Mouse (Mus musculus) liver, postnatal 0 days (tissue): ENCODE measurements around the gene B4galt3. TPM values are rescaled to one million over a fixed set of nuclear protein-coding genes. Genes with fewer than 3 reads are reported as not detected.

Experiments
- ATAC-seq: fragments of 200-750 bp; cut with Nextera tagmentation; 2 replicates; pipeline ENCODE4 v1.8.0; 2017; ENCODE audit warnings: mild to moderate bottlenecking, moderate library complexity
- DNase-seq: peaks from one replicate; pipeline ENCODE4 v3.0.0-alpha.2; 2016
- H3K27ac ChIP-seq: fragments of 300-500 bp; sonication (generic); 2 replicates; pipeline ENCODE4 v1.5.1; 2014; ENCODE audit warnings: antibody characterized with exemption, moderate library complexity, mild to moderate bottlenecking, low read depth
- H3K27me3 ChIP-seq: fragments of 300-500 bp; sonication (generic); 2 replicates; pipeline ENCODE4 v1.6.1; 2014; ENCODE audit warnings: low read length, control low read depth, mixed read lengths; ENCODE audit not compliant: insufficient read depth
- H3K36me3 ChIP-seq: fragments of 300-500 bp; sonication (generic); replicated peaks from 2 replicates; pipeline ENCODE4 v1.6.1; 2014; ENCODE audit warnings: mild to moderate bottlenecking, control low read depth, low read length, moderate library complexity, mixed read lengths; ENCODE audit not compliant: insufficient read depth
- H3K4me1 ChIP-seq: fragments of 300-500 bp; sonication (generic); 2 replicates; pipeline ENCODE4 v1.6.1; 2014; ENCODE audit warnings: antibody characterized with exemption, mild to moderate bottlenecking, control low read depth; ENCODE audit not compliant: insufficient read depth
- H3K4me2 ChIP-seq: fragments of 300-500 bp; sonication (generic); 2 replicates; pipeline ENCODE4 v1.6.1; 2014; ENCODE audit warnings: low read depth, mild to moderate bottlenecking, low read length, moderate library complexity, mixed read lengths
- H3K4me3 ChIP-seq: fragments of 300-500 bp; sonication (generic); 2 replicates; pipeline ENCODE4 v1.5.1; 2014; ENCODE audit warnings: low read depth, low read length
- H3K9ac ChIP-seq: fragments of 300-500 bp; sonication (generic); replicated peaks from 2 replicates; pipeline ENCODE4 v1.6.1; 2014; ENCODE audit warnings: mild to moderate bottlenecking, moderate library complexity
- H3K9me3 ChIP-seq: fragments of 300-500 bp; sonication (generic); 2 replicates; pipeline ENCODE4 v1.6.1; 2016; ENCODE audit warnings: mild to moderate bottlenecking, control low read depth, low read length, mixed read lengths
- CTCF ChIP-seq: sonication (generic); IDR thresholded peaks from 2 replicates; pipeline ENCODE4 v1.5.1; 2016; ENCODE audit warnings: antibody characterized with exemption, low read depth
- EP300 ChIP-seq: IDR thresholded peaks from 2 replicates; pipeline ENCODE4 v1.6.1; 2016; ENCODE audit warnings: antibody characterized with exemption, low read depth, mild to moderate bottlenecking
- WGBS: fragments of 180-500 bp; shearing (Covaris S2); extraction: QIAGEN DNeasy Blood & Tissue Kit; methylation state at CpG from one replicate; pipeline ENCODE4 v1.1.7; 2014; ENCODE audit not compliant: insufficient replicate concordance; 5-methylcytosine and 5-hydroxymethylcytosine counted together
- polyA plus RNA-seq: library from polyadenylated mRNA; unstranded; fragments of >200 nt; fragmentation: Nextera tagmentation; extraction: Ambion mirVana; gene quantifications from 2 replicates; pipeline ENCODE4 v1.2.1, GENCODE M21; 2015

B4galt3 gene
- polyA plus RNA-seq, 1 experiment from 2014 or later = 16.0 TPM

DNA sequence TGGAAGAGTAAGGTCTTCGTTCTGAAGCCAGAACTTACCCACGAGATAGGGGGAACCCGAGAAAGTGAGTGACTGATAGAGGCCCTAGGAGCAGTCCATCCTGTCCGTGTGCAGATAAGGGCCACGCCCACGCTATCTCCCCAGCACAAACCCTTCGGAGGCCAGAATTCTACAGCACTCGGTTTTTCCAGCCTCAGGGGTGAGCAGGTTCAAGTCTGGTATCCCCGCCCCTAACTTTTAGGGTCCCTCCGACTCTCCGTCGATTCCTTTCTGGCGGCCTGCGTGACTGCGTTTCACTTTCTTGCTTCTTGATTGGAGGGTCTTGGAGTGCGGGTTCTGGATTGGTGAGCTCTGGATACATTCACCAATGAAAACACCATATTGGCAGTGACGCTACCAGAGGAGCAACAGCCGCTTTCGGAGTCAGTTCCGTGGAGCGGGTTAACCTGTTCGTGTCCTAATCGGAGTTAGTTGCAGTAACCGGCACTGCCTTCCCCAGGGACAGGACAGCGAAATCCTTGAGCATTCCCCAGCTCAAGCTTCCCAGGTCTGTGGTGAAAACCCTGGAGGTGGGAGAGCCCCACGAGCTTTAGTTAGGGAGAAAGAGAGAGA is 10.9 kb downstream of the B4galt3 start, which contains the start of gene Ppox:
TSS of gene Ppox (minus strand) at position 271 of the 612 bp plus-strand sequence.
- DNase-seq (peak; percentile 93), ATAC-seq (peak; percentile 93)
- H3K9me3 ChIP-seq = no peaks in the 10 kb centered on the region
- peaks cover 12% of the 10 kb centered on the region for H3K4me1 ChIP-seq
- H3K27ac ChIP-seq = peak within 1 kb of the TSS; percentile 97
- peaks cover 58% of the 10 kb centered on the region for H3K36me3 ChIP-seq
- no peaks in the 10 kb centered on the region for H3K27me3 ChIP-seq
- H3K4me2 ChIP-seq = peak within 1 kb of the TSS; percentile 81
- H3K4me3 ChIP-seq = peak within 1 kb of the TSS; percentile 59
- no peak for TF ChIP-seq CTCF
- TF ChIP-seq EP300 = peak; percentile 98
- H3K9ac ChIP-seq = peak within 1 kb of the TSS; percentile 96
- under 1% methylated on average over 26 of the region's 26 CpGs for WGBS

DNA sequence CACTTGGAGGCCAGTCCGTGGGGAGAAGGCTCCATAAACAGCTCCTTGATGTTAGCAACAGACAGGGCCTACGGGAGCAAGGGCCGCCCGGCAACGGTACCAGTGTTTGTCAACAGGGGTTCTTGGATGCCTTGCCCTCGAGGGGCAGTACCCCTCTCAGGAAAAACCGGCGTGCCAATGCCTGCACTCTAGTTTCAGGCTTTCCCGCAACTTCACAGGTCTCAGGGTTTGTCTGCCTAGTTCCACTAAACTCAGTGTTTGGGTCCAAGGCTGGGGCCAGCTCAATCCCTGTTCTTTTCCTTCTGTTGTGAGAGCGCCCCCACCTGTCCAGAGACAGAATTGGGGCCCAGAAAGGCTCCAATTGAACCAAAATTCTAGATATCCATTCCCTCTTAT is 11.4 kb downstream of the B4galt3 start:
- TF ChIP-seq CTCF = peak; percentile 94
- TF ChIP-seq EP300 = no peak
- Histone ChIP-seq H3K36me3 (peaks cover 53% of the 10 kb centered on the region), H3K9ac (peak overlapping the region; percentile 96), H3K4me2 (peak overlapping the region; percentile 63), H3K4me1 (peaks cover 12% of the 10 kb centered on the region), H3K4me3 (peak overlapping the region; percentile 59), H3K27ac (peak overlapping the region; percentile 97), H3K9me3 (no peaks in the 10 kb centered on the region), H3K27me3 (no peaks in the 10 kb centered on the region)
- ATAC-seq (peak; percentile 62), DNase-seq (peak; percentile 89)
- WGBS = under 1% methylated on average over 10 of the region's 10 CpGs

GRCm38 (mm10) chr1:171282086-171282805 is 12.1 kb downstream of the B4galt3 start:
- Histone ChIP-seq H3K27ac (peak overlapping the region; percentile 97), H3K4me3 (peak overlapping the region; percentile 59), H3K36me3 (peaks cover 46% of the 10 kb centered on the region), H3K9me3 (no peaks in the 10 kb centered on the region), H3K27me3 (no peaks in the 10 kb centered on the region), H3K4me1 (peaks cover 18% of the 10 kb centered on the region), H3K4me2 (peak overlapping the region; percentile 63), H3K9ac (peak overlapping the region; percentile 96)
- no peak for DNase-seq
- WGBS = 63% methylated on average over 18 of the region's 18 CpGs
- no peak for ATAC-seq
- TF ChIP-seq EP300 = no peak
- TF ChIP-seq CTCF = no peak

GRCm38 (mm10) chr1:171283188-171284160 is 13.3 kb downstream of the B4galt3 start:
- H3K27me3 ChIP-seq = no peaks in the 10 kb centered on the region
- H3K4me2 ChIP-seq = peak overlapping the region; percentile 63; the same call in 1 of the 2 replicates
- 81% methylated on average over 18 of the region's 18 CpGs for WGBS
- peaks cover 23% of the 10 kb centered on the region for H3K4me1 ChIP-seq
- no peak for DNase-seq
- H3K9ac ChIP-seq = no peak overlapping the region
- H3K27ac ChIP-seq = 0 out of 2 replicates have a peak overlapping the region, but pooled peaks have one; percentile 9
- ATAC-seq = no peak
- H3K9me3 ChIP-seq = no peaks in the 10 kb centered on the region
- TF ChIP-seq CTCF (no peak), EP300 (no peak)
- peaks cover 35% of the 10 kb centered on the region for H3K36me3 ChIP-seq
- H3K4me3 ChIP-seq = no peak overlapping the region

GRCm38 (mm10) chr1:171284491-171284890 is 14.4 kb downstream of the B4galt3 start:
- Histone ChIP-seq H3K9me3 (no peaks in the 10 kb centered on the region), H3K4me3 (no peak overlapping the region), H3K36me3 (peaks cover 35% of the 10 kb centered on the region), H3K27ac (no peak overlapping the region), H3K4me1 (peaks cover 23% of the 10 kb centered on the region), H3K27me3 (no peaks in the 10 kb centered on the region), H3K9ac (no peak overlapping the region), H3K4me2 (no peak overlapping the region)
- TF ChIP-seq CTCF (no peak), EP300 (no peak)
- no peak for DNase-seq
- 88% methylated on average over 15 of the region's 15 CpGs for WGBS
- no peak for ATAC-seq
